Mouse (Mus musculus): ENCODE results near the gene Krtap9-3.

- TF ChIP-seq CTCF (IDR thresholded peaks at IDR 0.05; ENCODE audit: borderline replicate concordance, insufficient read depth, low read length): no peak
- TF ChIP-seq POLR2A (IDR thresholded peaks at IDR 0.05; ENCODE audit: low read depth, low read length): no peak
Observed at GRCm38 (mm10) chr11:99550765-99551164, 47.1 kb downstream of the Krtap9-3 start, which contains the start of gene Krtap3-3.
